Mouse (Mus musculus): ENCODE results near the gene Rims1.

- no peak for TF ChIP-seq CTCF (IDR thresholded peaks at IDR 0.05; ENCODE audit: low read depth)
- no peak for TF ChIP-seq EP300 (optimal IDR thresholded peaks at IDR 0.05)
Observed at GRCm38 (mm10) chr1:22728207-22728606, 77.6 kb downstream of the Rims1 start.

All from stomach, postnatal 0 days (tissue).